Mouse (Mus musculus) embryonic facial prominence, embryonic 14.5 days (tissue): ENCODE results near the gene Mia. TPM values are rescaled to one million over a fixed set of nuclear protein-coding genes. Genes with fewer than 3 reads are reported as not detected.

ENCODE experiments used
- ATAC-seq: fragments of 200-750 bp; cut with Nextera tagmentation; 2 replicates; pipeline ENCODE4 v1.8.0; 2017; ENCODE audit warnings: low read depth, moderate number of reproducible peaks, moderate TSS enrichment
- DNase-seq: peaks from one replicate; pipeline ENCODE4 v3.0.0-alpha.2; 2015; ENCODE audit warnings: low spot score
- H3K27ac ChIP-seq: fragments of 300-500 bp; sonication (generic); replicated peaks from 2 replicates; pipeline ENCODE4 v1.5.1; 2014; ENCODE audit warnings: low read depth, mild to moderate bottlenecking, low read length, moderate library complexity
- H3K27me3 ChIP-seq: fragments of 300-500 bp; sonication (generic); replicated peaks from 2 replicates; pipeline ENCODE4 v1.6.1; 2014; ENCODE audit warnings: low read length; ENCODE audit not compliant: control insufficient read depth, insufficient read depth
- H3K36me3 ChIP-seq: fragments of 300-500 bp; sonication (generic); 2 replicates; pipeline ENCODE4 v1.6.1; 2014; ENCODE audit warnings: low read length, mixed read lengths; ENCODE audit not compliant: control insufficient read depth, insufficient read depth
- H3K4me1 ChIP-seq: fragments of 300-500 bp; sonication (generic); 2 replicates; pipeline ENCODE4 v1.6.1; 2014; ENCODE audit warnings: antibody characterized with exemption, low read length; ENCODE audit not compliant: control insufficient read depth, insufficient read depth
- H3K4me2 ChIP-seq: fragments of 300-500 bp; sonication (generic); 2 replicates; pipeline ENCODE4 v1.6.1; 2014; ENCODE audit warnings: low read depth, mild to moderate bottlenecking, low read length, moderate library complexity, mixed read lengths
- H3K4me3 ChIP-seq: fragments of 300-500 bp; sonication (generic); 2 replicates; pipeline ENCODE4 v1.5.1; 2014; ENCODE audit warnings: low read depth, mild to moderate bottlenecking, low read length
- H3K9ac ChIP-seq: fragments of 300-500 bp; sonication (generic); 2 replicates; pipeline ENCODE4 v1.6.1; 2014; ENCODE audit warnings: low read depth, mild to moderate bottlenecking, low read length, moderate library complexity, mixed read lengths
- H3K9me3 ChIP-seq: fragments of 300-500 bp; sonication (generic); 2 replicates; pipeline ENCODE4 v1.6.1; 2016; ENCODE audit warnings: low read length; ENCODE audit not compliant: control insufficient read depth
- WGBS: fragments of 180-500 bp; shearing (Covaris S2); extraction: QIAGEN DNeasy Blood & Tissue Kit; methylation state at CpG from one replicate; pipeline ENCODE4 v1.1.7; 2014; 5-methylcytosine and 5-hydroxymethylcytosine counted together
- polyA plus RNA-seq: library from polyadenylated mRNA; unstranded; fragments of >200 nt; fragmentation: Nextera tagmentation; extraction: Ambion mirVana; gene quantifications from 2 replicates; pipeline ENCODE4 v1.2.1, GENCODE M21; 2014

Mia gene
- polyA plus RNA-seq, 1 experiment from 2014 or later = 102 TPM

DNA sequence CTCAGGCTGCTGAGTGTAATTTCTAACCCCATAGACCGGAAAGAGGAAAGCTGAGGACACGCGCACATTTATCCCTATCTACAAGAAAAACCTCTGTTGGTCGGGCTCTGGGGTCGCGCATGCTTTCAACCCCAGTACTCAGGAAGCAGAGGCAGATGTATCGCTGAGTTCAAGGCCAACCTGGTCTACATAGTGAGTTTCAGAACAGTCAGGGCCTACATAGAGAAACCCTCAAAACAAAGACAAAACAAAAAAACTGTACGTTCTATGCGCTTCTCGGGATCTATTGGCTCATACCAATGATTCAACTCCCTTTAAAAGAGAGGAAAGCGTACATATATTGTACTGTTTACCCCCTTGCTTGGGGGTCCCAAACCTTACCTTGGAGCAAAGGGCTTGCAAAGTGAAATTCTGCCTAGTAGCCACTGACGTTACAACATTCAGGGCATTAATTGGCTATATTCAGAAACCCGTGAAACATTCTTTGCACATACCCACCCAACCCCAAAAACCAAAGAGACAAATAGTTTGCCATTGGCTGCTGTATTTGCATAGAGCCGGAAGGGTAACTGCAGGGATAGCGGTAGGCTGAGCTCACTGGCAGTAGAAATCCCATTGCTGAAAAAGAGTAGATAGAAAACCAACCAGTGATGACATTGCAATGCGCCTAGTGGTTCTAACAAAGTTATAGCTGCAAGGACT, 1.6 kb downstream of the Mia start:
- no peaks in the 10 kb centered on the region for H3K9me3 ChIP-seq
- peak overlapping the region; percentile 80 for H3K27ac ChIP-seq
- no peaks in the 10 kb centered on the region for H3K4me1 ChIP-seq
- peak overlapping the region; percentile 50 for H3K9ac ChIP-seq
- ATAC-seq (no peak), DNase-seq (no peak)
- H3K4me3 ChIP-seq = peak overlapping the region; percentile 66
- peak overlapping the region; percentile 57 for H3K4me2 ChIP-seq
- H3K27me3 ChIP-seq = no peaks in the 10 kb centered on the region
- WGBS = 49% methylated on average over 16 of the region's 16 CpGs
- H3K36me3 ChIP-seq = peaks cover 16% of the 10 kb centered on the region

DNA sequence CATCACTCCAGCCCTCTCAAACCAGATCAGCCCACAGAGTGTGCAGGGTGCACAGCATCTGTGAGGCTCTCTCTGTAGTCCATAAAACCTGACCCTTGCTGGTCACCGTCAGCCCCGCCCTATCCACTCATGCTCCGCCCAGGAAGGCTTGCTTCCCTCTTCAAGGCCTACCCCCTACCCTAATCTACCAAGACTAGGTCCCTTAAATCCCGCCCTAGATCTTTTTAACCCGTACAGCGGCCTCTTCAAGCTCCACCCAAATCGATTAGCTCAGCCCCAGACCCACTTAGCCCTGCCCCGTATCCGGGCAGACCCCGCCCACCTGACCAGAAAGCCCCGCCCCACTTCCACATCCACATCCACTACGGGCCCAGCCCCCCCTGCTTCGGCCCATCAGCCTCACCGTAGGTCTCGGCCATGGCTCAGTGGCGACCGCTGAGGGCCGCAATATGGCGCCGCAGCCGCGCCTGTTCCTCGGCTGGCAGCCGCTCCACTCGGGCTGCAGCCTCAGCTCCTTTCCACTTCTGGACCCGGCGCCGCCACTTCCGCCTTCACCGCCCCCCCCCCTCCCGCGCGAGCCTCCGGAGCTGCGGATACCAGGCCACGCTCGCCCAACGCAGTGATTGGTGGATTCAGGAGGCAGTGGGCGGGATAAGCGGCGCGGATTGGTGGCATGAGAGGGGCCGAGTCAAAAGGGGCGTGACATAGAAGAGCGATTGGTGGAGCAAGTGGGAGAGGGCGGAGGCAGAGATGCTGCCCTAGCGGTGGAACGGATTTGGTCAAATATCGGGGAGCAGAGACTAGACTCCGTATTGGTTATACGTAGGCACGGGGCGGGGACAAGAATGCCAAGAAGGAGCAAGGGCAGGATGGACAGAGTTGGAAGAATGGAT, 2.4 kb downstream of the Mia start, which contains the start of gene Rab4b:
Rab4b (minus strand) TSS at position 573 of the 893 bp plus-strand sequence.
- Histone ChIP-seq H3K4me3 (peak within 1 kb of the TSS; percentile 66), H3K4me2 (peak within 1 kb of the TSS; percentile 58), H3K9ac (peak within 1 kb of the TSS; percentile 65), H3K27me3 (no peaks in the 10 kb centered on the region), H3K36me3 (peaks cover 18% of the 10 kb centered on the region; the same call in 1 of the 2 replicates), H3K9me3 (no peaks in the 10 kb centered on the region), H3K4me1 (no peaks in the 10 kb centered on the region), H3K27ac (peak within 1 kb of the TSS; percentile 95)
- DNase-seq (peak; percentile 99), ATAC-seq (peak; percentile 98)
- WGBS = 1% methylated on average over 47 of the region's 53 CpGs

DNA sequence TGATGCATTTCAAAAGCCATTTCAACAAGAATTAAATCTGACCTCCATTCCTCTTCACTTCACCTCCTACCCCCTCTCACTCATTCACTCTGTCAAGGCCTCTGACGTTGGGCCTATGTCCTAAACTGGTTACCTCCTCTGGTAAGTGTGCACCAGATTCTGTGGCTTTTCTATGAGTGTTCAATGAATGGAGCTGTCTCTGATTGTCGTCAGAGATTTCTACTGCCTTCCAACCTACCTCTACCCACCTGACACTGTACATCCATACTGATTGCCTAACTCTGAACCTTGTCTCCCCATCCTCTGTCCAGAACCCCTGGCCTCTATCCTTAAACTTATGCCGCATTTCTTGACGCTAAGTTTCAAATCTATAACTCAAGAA, 3.0 kb downstream of the Mia start:
- H3K36me3 ChIP-seq = peaks cover 21% of the 10 kb centered on the region; the same call in 1 of the 2 replicates
- WGBS = 16% methylated on average over 4 of the region's 4 CpGs
- peak overlapping the region; percentile 95 for H3K27ac ChIP-seq
- no peaks in the 10 kb centered on the region for H3K27me3 ChIP-seq
- ATAC-seq = no peak
- H3K4me3 ChIP-seq = peak overlapping the region; percentile 66
- DNase-seq = no peak
- H3K9ac ChIP-seq = peak overlapping the region; percentile 65
- H3K4me2 ChIP-seq = peak overlapping the region; percentile 58
- H3K4me1 ChIP-seq = no peaks in the 10 kb centered on the region
- no peaks in the 10 kb centered on the region for H3K9me3 ChIP-seq

DNA sequence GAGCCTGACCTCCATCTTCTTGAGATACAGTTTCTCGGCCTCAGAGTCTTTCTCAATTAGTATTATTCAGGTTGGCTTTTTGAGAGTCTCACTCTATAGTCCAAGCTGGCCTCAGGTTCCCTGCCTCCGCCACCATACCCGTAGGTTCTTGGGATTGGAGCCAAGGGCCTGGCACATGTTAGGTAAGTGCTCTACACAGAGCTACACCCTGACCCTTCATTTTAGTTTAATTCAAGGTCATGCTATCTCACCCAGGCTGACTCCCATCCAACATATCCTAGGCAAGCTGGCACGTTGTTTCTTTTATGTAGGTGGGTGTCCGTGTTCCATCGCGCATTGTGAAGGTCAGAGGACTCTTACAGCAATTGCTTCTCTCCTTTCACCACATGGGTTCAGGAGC, 6.1 kb downstream of the Mia start:
- 92% methylated on average over 7 of the region's 7 CpGs for whole genome bisulfite sequencing
- H3K9me3 ChIP-seq = no peaks in the 10 kb centered on the region
- ATAC-seq (no peak), DNase-seq (no peak)
- no peak overlapping the region for H3K4me3 ChIP-seq
- no peaks in the 10 kb centered on the region for H3K4me1 ChIP-seq
- H3K9ac ChIP-seq = no peak overlapping the region
- no peak overlapping the region for H3K4me2 ChIP-seq
- H3K36me3 ChIP-seq = peaks cover 51% of the 10 kb centered on the region
- H3K27ac ChIP-seq = no peak overlapping the region
- no peaks in the 10 kb centered on the region for H3K27me3 ChIP-seq

DNA sequence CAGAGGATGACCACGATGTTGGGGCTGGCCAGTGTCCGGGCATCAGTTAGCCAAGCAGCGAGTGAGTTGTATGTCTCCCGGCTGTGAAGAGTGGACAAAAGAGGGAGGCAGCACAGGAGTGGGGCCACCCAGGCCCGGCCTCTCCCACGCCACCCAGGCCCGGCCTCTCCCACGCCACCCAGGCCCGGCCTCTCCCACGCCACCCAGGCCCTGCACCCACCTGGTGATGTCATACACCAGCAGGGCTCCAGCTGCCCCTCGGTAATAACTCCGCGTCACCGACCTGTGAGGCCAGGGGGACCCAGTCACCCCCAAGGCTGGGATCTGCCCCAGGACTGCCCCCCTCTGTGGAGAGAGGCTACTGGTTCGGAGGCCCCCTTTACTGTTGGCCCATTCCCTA, 6.5 kb downstream of the Mia start:
- peaks cover 52% of the 10 kb centered on the region for H3K36me3 ChIP-seq
- ATAC-seq = no peak

DNA sequence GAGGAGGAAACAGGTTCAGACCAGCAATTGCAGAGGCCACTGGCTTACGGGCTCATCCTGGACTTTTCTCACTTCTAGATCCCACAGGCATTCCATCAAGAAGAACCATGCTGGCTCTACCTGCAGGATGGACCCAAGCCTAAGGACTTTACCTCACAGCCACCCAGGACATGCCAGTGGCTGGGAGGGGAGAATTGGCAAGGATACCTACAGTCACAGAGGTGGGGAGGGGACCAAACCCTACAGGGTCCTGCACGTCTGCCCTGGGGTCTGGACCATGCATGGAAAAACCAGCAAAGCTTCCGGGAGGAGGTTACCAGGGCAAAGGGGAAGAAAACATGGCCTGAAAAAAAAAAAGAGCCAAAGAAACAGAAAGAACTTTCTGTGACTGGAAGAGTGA, 10.0 kb downstream of the Mia start:
- H3K4me3 ChIP-seq = no peak overlapping the region
- 91% methylated on average over 3 of the region's 3 CpGs for WGBS

More for the DNA sequence above, 6.5 kb downstream of the Mia start:
- Histone ChIP-seq H3K27ac (no peak overlapping the region), H3K4me3 (no peak overlapping the region), H3K27me3 (no peaks in the 10 kb centered on the region), H3K9me3 (no peaks in the 10 kb centered on the region), H3K9ac (no peak overlapping the region), H3K4me2 (no peak overlapping the region), H3K4me1 (no peaks in the 10 kb centered on the region)
- WGBS = 97% methylated on average over 14 of the region's 15 CpGs
- DNase-seq = no peak

DNA sequence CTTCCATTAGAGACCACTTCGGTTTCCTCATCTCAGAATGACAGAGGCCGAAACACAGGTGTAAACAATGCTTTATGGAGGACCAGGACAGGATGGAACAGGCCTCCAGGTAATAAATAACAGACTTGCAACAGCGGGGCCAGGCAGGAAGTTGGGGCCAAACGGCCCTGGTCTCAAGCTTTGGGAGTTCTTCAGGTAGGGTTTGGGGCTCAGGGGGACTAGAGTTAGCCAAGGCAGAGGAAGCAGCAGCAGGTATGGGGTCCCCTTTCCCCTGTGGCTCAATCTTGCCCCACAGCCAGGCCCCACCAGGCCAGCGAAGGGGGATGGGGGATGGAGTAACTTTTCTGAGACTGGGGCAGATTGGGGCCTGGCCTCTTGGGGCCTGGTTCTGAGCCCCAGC, 12.6 kb downstream of the Mia start:
- Histone ChIP-seq H3K9ac (no peak overlapping the region), H3K4me2 (no peak overlapping the region), H3K27ac (no peak overlapping the region), H3K36me3 (peaks cover 49% of the 10 kb centered on the region), H3K9me3 (no peaks in the 10 kb centered on the region), H3K4me1 (peaks cover 19% of the 10 kb centered on the region), H3K27me3 (no peaks in the 10 kb centered on the region), H3K4me3 (no peak overlapping the region)
- 86% methylated on average over 5 of the region's 5 CpGs for WGBS
- DNase-seq (no peak), ATAC-seq (no peak)

More for the DNA sequence above, 10.0 kb downstream of the Mia start:
- Histone ChIP-seq H3K4me2 (no peak overlapping the region), H3K27ac (no peak overlapping the region), H3K9me3 (no peaks in the 10 kb centered on the region), H3K36me3 (peaks cover 52% of the 10 kb centered on the region), H3K4me1 (no peaks in the 10 kb centered on the region), H3K9ac (no peak overlapping the region), H3K27me3 (no peaks in the 10 kb centered on the region)
- DNase-seq (no peak), ATAC-seq (no peak)

DNA sequence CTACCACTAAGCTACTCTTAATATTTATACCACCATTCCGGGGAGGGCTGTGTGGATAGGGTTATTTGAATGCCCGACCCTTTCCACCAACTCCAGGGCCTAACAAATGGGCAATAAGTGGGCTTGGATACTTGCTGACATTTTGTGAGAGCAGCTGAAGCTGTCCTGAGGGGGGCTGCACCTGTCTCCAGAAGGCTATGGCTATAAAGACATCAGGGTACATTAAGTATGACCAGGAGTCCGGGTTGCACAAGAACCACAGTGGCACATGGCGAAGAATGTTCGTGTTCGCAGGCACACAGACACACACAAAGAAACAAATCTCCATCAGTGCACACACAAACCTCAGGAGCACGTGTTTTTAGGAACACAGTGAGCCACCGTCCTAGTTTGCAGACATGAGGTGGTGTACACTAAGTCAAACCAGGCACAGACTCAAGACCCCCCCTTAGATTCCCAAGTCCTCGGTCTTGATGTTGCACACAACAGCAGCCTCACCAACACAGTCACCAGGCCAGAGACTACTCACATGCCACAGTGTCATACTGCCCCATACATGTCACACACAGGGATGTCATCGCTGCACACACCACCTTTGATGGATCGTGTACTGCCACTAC, 13.4 kb downstream of the Mia start:
- H3K36me3 ChIP-seq = peaks cover 43% of the 10 kb centered on the region
- peaks cover 19% of the 10 kb centered on the region for H3K4me1 ChIP-seq
- DNase-seq = no peak
- H3K27ac ChIP-seq = peak overlapping the region; percentile 97
- peak overlapping the region; percentile 69 for H3K4me3 ChIP-seq
- WGBS = 71% methylated on average over 11 of the region's 11 CpGs
- no peaks in the 10 kb centered on the region for H3K9me3 ChIP-seq
- ATAC-seq = no peak
- H3K9ac ChIP-seq = peak overlapping the region; percentile 90
- peak overlapping the region; percentile 69 for H3K4me2 ChIP-seq
- H3K27me3 ChIP-seq = no peaks in the 10 kb centered on the region
